Mouse (Mus musculus) CD4-positive, CD25-positive, alpha-beta regulatory T cell, adult 9 weeks (primary cell): ENCODE results near the gene Setmar. TPM values are rescaled to one million over a fixed set of nuclear protein-coding genes. Genes with fewer than 3 reads are reported as not detected.

Source experiments
- polyA plus RNA-seq: library from polyadenylated mRNA; unstranded; fragments of 100-300 nt; shearing (Covaris generic); gene quantifications from one replicate; pipeline ENCODE4 v1.2.1, GENCODE M21; 2017

Gene Setmar
- 5.8 TPM for polyA plus RNA-seq

GRCm38 (mm10) chr6:108064918-108065526 lies at the start of gene Setmar:
Setmar (plus strand) TSS chr6:108065045.

Other genes with a start within 250 kb of the Setmar start
- 4.1 TPM for gene Sumf1, start 120.5 kb downstream of the Setmar start, polyA plus RNA-seq
- gene Itpr1, start 148.1 kb downstream of the Setmar start, polyA plus RNA-seq, result 26.3 TPM